Mouse (Mus musculus): Measurements from ENCODE around the gene Ywhaq. TPM values are rescaled to one million over a fixed set of nuclear protein-coding genes. Genes with fewer than 3 reads are reported as not detected.

The Ywhaq gene
- polyA plus RNA-seq, 1 experiment from 2014 or later: 325 TPM

- no peak overlapping the region for H3K4me3 ChIP-seq
- H3K36me3 ChIP-seq: peaks cover 30% of the 10 kb centered on the region
- no peak overlapping the region for H3K27ac ChIP-seq
- ATAC-seq: no peak
- H3K9ac ChIP-seq: no peak overlapping the region
- H3K4me2 ChIP-seq: no peak overlapping the region
- no peaks in the 10 kb centered on the region for H3K27me3 ChIP-seq (replicated peaks)
- 76% methylated on average over 3 of the region's 3 CpGs for WGBS (ENCODE audit: insufficient replicate concordance)
- peaks cover 13% of the 10 kb centered on the region for H3K4me1 ChIP-seq
- H3K9me3 ChIP-seq (replicated peaks): no peaks in the 10 kb centered on the region
Measured at GRCm38 (mm10) chr12:21363195-21363594, 54.2 kb downstream of the Ywhaq start.

DNA sequence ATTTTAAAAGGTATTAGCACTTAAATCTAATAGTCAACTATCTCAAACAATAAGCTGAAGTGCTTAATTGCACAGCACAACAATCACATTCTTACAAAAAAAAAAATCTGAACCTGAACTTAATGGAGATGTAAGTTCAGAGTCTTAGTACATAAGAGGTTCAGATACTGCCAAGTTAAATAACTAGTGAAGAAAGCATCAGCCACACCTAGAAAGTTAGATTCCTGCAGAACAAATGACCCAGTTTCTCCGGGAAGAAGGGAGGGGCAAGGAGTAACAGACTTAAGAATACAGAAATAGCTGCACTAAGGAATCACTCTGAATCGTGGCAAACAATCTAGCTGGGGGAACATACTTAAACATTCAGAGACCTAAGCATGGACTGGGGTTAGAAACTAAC is 54.8 kb downstream of the Ywhaq start:
- peaks cover 13% of the 10 kb centered on the region for H3K4me1 ChIP-seq
- H3K9ac ChIP-seq: no peak overlapping the region
- no peaks in the 10 kb centered on the region for H3K27me3 ChIP-seq (replicated peaks)
- H3K4me2 ChIP-seq: no peak overlapping the region
- H3K27ac ChIP-seq: no peak overlapping the region
- WGBS (ENCODE audit: insufficient replicate concordance): 62% methylated on average over 2 of the region's 2 CpGs
- no peak for ATAC-seq
- peaks cover 32% of the 10 kb centered on the region for H3K36me3 ChIP-seq
- no peak overlapping the region for H3K4me3 ChIP-seq
- H3K9me3 ChIP-seq (replicated peaks): no peaks in the 10 kb centered on the region

DNA sequence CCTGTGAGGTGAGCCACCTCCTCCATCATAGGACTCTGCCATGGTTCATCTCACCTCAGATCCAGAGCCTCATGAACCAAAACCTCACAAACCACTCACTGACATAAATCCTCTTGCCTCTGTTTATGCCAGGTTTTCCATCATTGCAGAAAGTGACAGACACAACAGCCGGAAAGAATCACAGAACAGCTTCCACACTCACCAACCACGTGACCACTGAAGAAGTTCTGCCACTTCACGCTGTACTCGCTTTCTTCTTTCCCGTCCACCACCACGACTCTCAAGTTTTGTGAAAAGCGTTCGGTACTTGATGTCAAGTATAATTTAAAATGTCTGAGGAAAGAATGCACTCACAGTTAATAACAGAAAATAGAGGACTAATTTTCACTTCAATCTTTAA is 63.8 kb downstream of the Ywhaq start:
- 92% methylated on average over 8 of the region's 8 CpGs for WGBS (ENCODE audit: insufficient replicate concordance)
- no peak overlapping the region for H3K9ac ChIP-seq
- no peaks in the 10 kb centered on the region for H3K27me3 ChIP-seq (replicated peaks)
- H3K27ac ChIP-seq: no peak overlapping the region
- no peaks in the 10 kb centered on the region for H3K4me1 ChIP-seq
- H3K4me2 ChIP-seq: no peak overlapping the region
- ATAC-seq: no peak
- H3K9me3 ChIP-seq (replicated peaks): peaks cover 8% of the 10 kb centered on the region; the same call in 1 of the 2 replicates
- H3K4me3 ChIP-seq: no peak overlapping the region
- peaks cover 75% of the 10 kb centered on the region for H3K36me3 ChIP-seq

GRCm38 (mm10) chr12:21350113-21350876 is 67.1 kb downstream of the Ywhaq start:
- no peak overlapping the region for H3K9ac ChIP-seq
- no peaks in the 10 kb centered on the region for H3K27me3 ChIP-seq (replicated peaks)
- no peak for ATAC-seq
- no peaks in the 10 kb centered on the region for H3K4me1 ChIP-seq
- no peak overlapping the region for H3K27ac ChIP-seq
- H3K4me2 ChIP-seq: no peak overlapping the region
- H3K36me3 ChIP-seq: peaks cover 84% of the 10 kb centered on the region
- 84% methylated on average over 7 of the region's 7 CpGs for WGBS (ENCODE audit: insufficient replicate concordance)
- H3K4me3 ChIP-seq: no peak overlapping the region
- H3K9me3 ChIP-seq (replicated peaks): peaks cover 8% of the 10 kb centered on the region; the same call in 1 of the 2 replicates

- H3K27me3 ChIP-seq (replicated peaks): no peaks in the 10 kb centered on the region
- no peak for ATAC-seq
- no peaks in the 10 kb centered on the region for H3K4me1 ChIP-seq
- H3K4me2 ChIP-seq: no peak overlapping the region
- H3K36me3 ChIP-seq: peaks cover 78% of the 10 kb centered on the region
- peaks cover 3% of the 10 kb centered on the region; the same call in 1 of the 2 replicates for H3K9me3 ChIP-seq (replicated peaks)
- 89% methylated on average over 7 of the region's 7 CpGs for WGBS (ENCODE audit: insufficient replicate concordance)
- no peak overlapping the region for H3K27ac ChIP-seq
- no peak overlapping the region for H3K9ac ChIP-seq
- H3K4me3 ChIP-seq: no peak overlapping the region
Measured at GRCm38 (mm10) chr12:21346972-21347371, 70.5 kb downstream of the Ywhaq start.

DNA sequence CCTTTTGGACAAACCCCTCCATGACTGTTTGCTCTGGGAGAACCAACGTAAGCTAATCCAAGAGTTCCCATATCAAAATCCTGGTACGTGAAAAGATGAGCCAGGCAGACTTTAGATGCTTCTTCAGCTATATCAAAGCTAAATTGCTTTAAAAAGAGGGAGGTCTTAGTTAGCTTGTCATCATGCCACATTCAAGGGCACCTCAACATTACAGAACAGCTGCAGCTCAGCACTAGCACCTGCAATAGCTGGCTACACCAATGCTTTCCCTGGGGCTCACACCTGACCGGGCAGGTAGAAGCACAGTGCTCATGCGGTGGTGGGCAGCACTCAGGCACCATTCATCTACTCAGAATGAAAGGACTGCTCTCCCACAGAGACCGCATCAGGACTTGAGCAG is 76.8 kb downstream of the Ywhaq start:
- ATAC-seq: no peak
- H3K27me3 ChIP-seq (replicated peaks): no peaks in the 10 kb centered on the region
- H3K4me2 ChIP-seq: no peak overlapping the region
- no peak overlapping the region for H3K4me3 ChIP-seq
- H3K27ac ChIP-seq: no peak overlapping the region
- H3K36me3 ChIP-seq: peaks cover 80% of the 10 kb centered on the region
- H3K9ac ChIP-seq: no peak overlapping the region
- no peaks in the 10 kb centered on the region for H3K9me3 ChIP-seq (replicated peaks)
- H3K4me1 ChIP-seq: no peaks in the 10 kb centered on the region
- 91% methylated on average over 5 of the region's 5 CpGs for WGBS (ENCODE audit: insufficient replicate concordance)

Other genes with a start within 250 kb of the Ywhaq start
- gene Cpsf3, start 132.2 kb downstream of the Ywhaq start, polyA plus RNA-seq (2016; fragmentation: Nextera tagmentation; extraction: Ambion mirVana): 68.3 and 72.6 TPM in 2 replicates
- 27.9 and 30.3 TPM in 2 replicates for gene Itgb1bp1, start 131.4 kb downstream of the Ywhaq start, polyA plus RNA-seq (2016; fragmentation: Nextera tagmentation; extraction: Ambion mirVana)
- 31.4 and 31.9 TPM in 2 replicates for gene Iah1, start 101.2 kb downstream of the Ywhaq start, polyA plus RNA-seq (2016; fragmentation: Nextera tagmentation; extraction: Ambion mirVana)
- 24.9 and 28.0 TPM in 2 replicates for gene Adam17, start 44.0 kb downstream of the Ywhaq start, polyA plus RNA-seq (2016; fragmentation: Nextera tagmentation; extraction: Ambion mirVana)